Mouse (Mus musculus) left cerebral cortex, adult 6 months (tissue): ENCODE results near the gene Ppp4r3a. TPM values are rescaled to one million over a fixed set of nuclear protein-coding genes. Genes with fewer than 3 reads are reported as not detected.

Experiments
- long read RNA-seq, 2 experiments: library from polyadenylated mRNA; unstranded; transcript quantifications; one replicate each; pipeline ENCODE4 v2.0.0; 2019 to 2020
- polyA plus RNA-seq: library from polyadenylated mRNA; unstranded; fragments of <200 nt; fragmentation: Nextera tagmentation; gene quantifications from 2 replicates; pipeline ENCODE4 v1.2.3, GENCODE M21; 2021

Gene Ppp4r3a
- polyA plus RNA-seq: 6.8 and 13.3 TPM in 2 replicates
- long read RNA-seq, experiment 1, full-length matches to known transcripts: 18 of 27 reads
- long read RNA-seq, experiment 1, partial matches to known transcripts: 6 of 27 reads
- long read RNA-seq, experiment 1, other reads (novel, unspliced or antisense): 3 of 27 reads
- long read RNA-seq, experiment 2, full-length matches to known transcripts: 4 of 16 reads
- long read RNA-seq, experiment 2, partial matches to known transcripts: 12 of 16 reads
- long read RNA-seq, experiment 2, other reads (novel, unspliced or antisense): 0 of 16 reads

DNA sequence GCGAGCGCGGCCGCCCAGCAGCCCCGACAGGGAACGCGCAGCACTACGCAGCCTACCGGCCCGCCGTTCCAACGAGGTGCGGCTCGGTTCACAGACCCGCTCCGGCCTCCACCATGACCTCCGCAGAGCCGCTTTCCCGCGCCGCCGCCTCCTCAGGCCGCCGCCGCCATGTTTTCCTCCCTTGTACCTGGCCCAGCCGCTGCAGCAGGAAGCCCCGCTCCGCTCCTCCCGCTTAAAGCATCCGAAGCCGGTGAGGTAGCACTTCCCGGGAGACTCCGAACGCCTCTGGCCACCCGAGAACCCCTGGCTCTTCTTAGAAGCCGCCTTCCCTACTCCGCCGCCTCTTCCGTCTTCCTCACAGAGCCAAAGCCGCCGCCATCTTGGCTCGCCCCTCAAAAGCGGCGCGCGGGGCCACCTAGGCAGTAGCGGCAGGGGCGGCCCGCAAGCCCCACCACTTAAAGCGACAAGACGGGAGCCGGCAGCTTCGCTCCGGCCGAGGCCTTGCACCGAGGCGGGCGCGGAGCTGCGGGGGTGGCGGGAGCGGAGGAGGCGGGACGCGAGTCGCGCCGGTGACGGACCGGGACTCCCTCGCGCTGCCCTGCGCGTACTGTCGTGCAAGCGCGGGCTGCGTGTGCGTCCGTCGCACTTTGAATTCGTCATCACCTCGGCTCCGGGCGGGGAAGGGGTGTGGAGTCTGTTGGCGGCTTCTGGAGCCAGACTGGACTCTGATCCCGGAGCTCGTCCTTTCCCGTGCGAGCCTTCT is at the start of gene Ppp4r3a:
Gene Ppp4r3a (minus strand): TSS at position 627 of the 763 bp plus-strand sequence.

DNA sequence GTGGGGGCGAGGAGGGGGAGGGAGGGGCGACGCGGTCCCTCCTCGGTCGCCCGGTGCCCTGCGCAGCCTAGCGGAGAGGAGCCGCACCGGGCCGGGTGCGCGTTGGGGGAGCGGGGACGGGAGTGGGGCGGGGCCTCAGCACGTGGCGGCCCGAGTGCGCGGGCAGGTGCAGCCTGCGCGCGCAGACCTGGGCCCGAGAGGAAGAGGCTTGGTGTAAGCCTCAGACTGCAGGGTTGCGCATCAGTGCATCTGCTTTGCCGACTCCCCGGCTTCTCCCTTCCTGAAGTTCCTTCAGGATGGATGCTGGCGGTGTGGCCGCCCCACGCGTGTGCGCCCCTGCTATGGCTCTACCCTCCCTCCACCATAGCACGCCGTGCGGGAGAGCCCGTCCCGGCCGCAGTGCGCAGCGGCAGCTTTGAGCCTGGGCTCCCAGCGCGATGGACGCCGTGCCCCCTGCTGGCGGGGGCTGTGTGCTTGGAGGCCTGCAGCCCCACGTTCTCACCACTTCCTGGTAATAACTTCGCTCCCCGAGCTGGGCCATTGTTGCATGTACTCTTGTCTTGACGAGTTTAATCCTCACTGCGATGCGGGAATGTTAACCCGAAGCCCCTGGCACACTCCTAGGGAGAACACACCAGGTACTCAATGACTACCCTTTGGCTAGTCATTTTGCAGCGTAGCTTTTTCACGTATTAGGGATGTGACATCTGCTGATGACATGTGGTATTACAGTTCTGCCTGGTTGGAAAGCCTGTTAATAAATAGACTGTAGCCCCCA is 54.4 kb downstream of the Ppp4r3a start, which contains the start of gene Ccdc88c:
Gene Ccdc88c (minus strand): TSS at position 103 of the 778 bp plus-strand sequence.

Other genes starting within 250 kb of the Ppp4r3a start
- 6.4 and 8.0 TPM in 2 replicates for gene Gpr68, start 175.5 kb downstream of the Ppp4r3a start, polyA plus RNA-seq
- 2.0 and 2.7 TPM in 2 replicates for gene Ccdc88c, start 54.6 kb downstream of the Ppp4r3a start, polyA plus RNA-seq